ENCODE assay signal across 8 mouse cellular contexts in genomic region chr11:51755621-51756311, GRCm38 (mm10). TPM values are rescaled to one million over a fixed set of nuclear protein-coding genes. Genes with fewer than 3 reads are reported as not detected.
DNase-seq lines count a peak whose midpoint lies in the region; ATAC-seq lines count a peak whose summit lies in the region.

No protein-coding gene starts in this region.

- peak; percentile 11 to 41 for DNase-seq in kidney, adult 8-10 months
- DNase-seq in kidney, adult 18-20 months: no peak
- DNase-seq in Muller cell, postnatal 12 days (ENCODE audit: inconsistent ontology term): peak; percentile 30
- peak; percentile 54 for DNase-seq in lung, postnatal 10 days
- no peak for DNase-seq in frontal cortex, adult 2 months (ENCODE audit: extremely low spot score in 1 of 2, low spot score in 1 of 2)

- peak overlapping the region; percentile 73 for H3K4me2 ChIP-seq in intestine, embryonic 15.5 days (replicated peaks)
- peak overlapping the region; percentile 74 for H3K4me2 ChIP-seq in stomach, embryonic 16.5 days (ENCODE audit: low read depth, low read length)

- peak overlapping the region; percentile 97 for H3K9ac ChIP-seq in intestine, embryonic 15.5 days
- peak overlapping the region; percentile 99 for H3K9ac ChIP-seq in stomach, embryonic 16.5 days (ENCODE audit: low read length)

- ATAC-seq in erythroid progenitor cell, adult 5-6 weeks (replicated peaks; ENCODE audit: low FRiP score, poor library complexity, severe bottlenecking): peak; percentile 68
- ATAC-seq in intestine, embryonic 15.5 days: peak; percentile 78
- ATAC-seq in stomach, embryonic 16.5 days (ENCODE audit: insufficient read depth, low FRiP score): peak; percentile 71

- H3K4me3 ChIP-seq in intestine, embryonic 15.5 days (replicated peaks): peak overlapping the region; percentile 100
- H3K4me3 ChIP-seq in stomach, embryonic 16.5 days (replicated peaks; ENCODE audit: low read length): peak overlapping the region; percentile 100

- H3K4me1 ChIP-seq in intestine, embryonic 15.5 days (replicated peaks): peaks cover 5% of the 10 kb centered on the region
- H3K4me1 ChIP-seq in stomach, embryonic 16.5 days (ENCODE audit: control insufficient read depth, insufficient read depth, low read length): peaks cover 12% of the 10 kb centered on the region

- under 1% methylated on average over 46 of the region's 46 CpGs for WGBS in intestine, embryonic 15.5 days
- under 1% methylated on average over 46 of the region's 46 CpGs for WGBS in stomach, embryonic 16.5 days

- no peaks in the 10 kb centered on the region for H3K36me3 ChIP-seq in intestine, embryonic 15.5 days
- H3K36me3 ChIP-seq in stomach, embryonic 16.5 days (ENCODE audit: control insufficient read depth, insufficient read depth, low read length): no peaks in the 10 kb centered on the region

- H3K9me3 ChIP-seq in intestine, embryonic 15.5 days: no peaks in the 10 kb centered on the region
- H3K9me3 ChIP-seq in stomach, embryonic 16.5 days (replicated peaks; ENCODE audit: control insufficient read depth, low read length): no peaks in the 10 kb centered on the region

- no peaks in the 10 kb centered on the region for H3K27me3 ChIP-seq in intestine, embryonic 15.5 days (replicated peaks)
- H3K27me3 ChIP-seq in stomach, embryonic 16.5 days (ENCODE audit: control insufficient read depth, insufficient read depth, low read length): no peaks in the 10 kb centered on the region

- H3K27ac ChIP-seq in intestine, embryonic 15.5 days: peak overlapping the region; percentile 85
- H3K27ac ChIP-seq in stomach, embryonic 16.5 days (ENCODE audit: low read length): peak overlapping the region; percentile 87

RNA-seq across cellular contexts. Expression of gene Sec24a, which starts 7.7 kb away (rescaled TPM):
- total RNA-seq in erythroid progenitor cell, adult 5-6 weeks (2015; ENCODE audit: low replicate concordance): 4.7 and 11.7 TPM in 2 replicates
- total RNA-seq in erythroid progenitor cell, adult 5-6 weeks (2017; ENCODE audit: low replicate concordance): 2.2 and 2.5 TPM in 2 replicates
- polyA plus RNA-seq in intestine, embryonic 15.5 days (2015; fragmentation: Nextera tagmentation; extraction: Ambion mirVana): 20.1 and 20.8 TPM in 2 replicates
- polyA plus RNA-seq in stomach, embryonic 16.5 days (2015; fragmentation: Nextera tagmentation; extraction: Ambion mirVana): 15.9 and 16.5 TPM in 2 replicates
- polyA plus RNA-seq in frontal cortex, adult 2 months (2012; rRNA removed): 9.4 and 10.9 TPM in 2 replicates

RNA-seq across cellular contexts. Expression of gene Sar1b, which starts 7.7 kb away (rescaled TPM):
- total RNA-seq in erythroid progenitor cell, adult 5-6 weeks (2015; ENCODE audit: low replicate concordance): 32.7 and 43.2 TPM in 2 replicates
- 12.3 and 12.7 TPM in 2 replicates for total RNA-seq in erythroid progenitor cell, adult 5-6 weeks (2017; ENCODE audit: low replicate concordance)
- 168 and 171 TPM in 2 replicates for polyA plus RNA-seq in intestine, embryonic 15.5 days (2015; fragmentation: Nextera tagmentation; extraction: Ambion mirVana)
- polyA plus RNA-seq in stomach, embryonic 16.5 days (2015; fragmentation: Nextera tagmentation; extraction: Ambion mirVana): 125 and 126 TPM in 2 replicates
- 102 and 106 TPM in 2 replicates for polyA plus RNA-seq in frontal cortex, adult 2 months (2012; rRNA removed)

Comparison
In these comparisons a context has a peak if more than half of its experiments do, and no peak if none do; other contexts are left out.
1. DNase-seq: peak in kidney, adult 8-10 months (2 of 2), Muller cell, postnatal 12 days (single experiment) and lung, postnatal 10 days (single experiment); none in kidney, adult 18-20 months (single experiment) and frontal cortex, adult 2 months (0 of 2).
2. Peak in every context shown above with its lines, with median percentiles within 50 percentile points of each other: ATAC-seq.